Mouse (Mus musculus) liver, adult 2 months (tissue): ENCODE measurements around the gene Itpka. TPM values are rescaled to one million over a fixed set of nuclear protein-coding genes. Genes with fewer than 3 reads are reported as not detected.
"Not testable (repeated sequence)": the region's sequence is repeated elsewhere in the genome, so short reads cannot be mapped to it uniquely, and the experiment has no call there.

Source experiments
- DNase-seq: peaks from one replicate; pipeline ENCODE4 v3.0.0-alpha.2; 2011; ENCODE audit warnings: low read depth, low spot score; ENCODE audit errors: extremely low read depth
- H3K27ac ChIP-seq: fragments of 200-500 bp; replicated peaks from 2 replicates; pipeline ENCODE4 v1.5.1; 2012; ENCODE audit warnings: low read depth, mild to moderate bottlenecking, control low read depth, inconsistent platforms, low read length; ENCODE audit not compliant: insufficient read depth
- H3K27me3 ChIP-seq: fragments of 200-500 bp; 2 replicates; pipeline ENCODE4 v1.6.1; 2012; ENCODE audit warnings: mild to moderate bottlenecking, moderate library complexity, low read length, inconsistent platforms; ENCODE audit not compliant: control insufficient read depth, insufficient read depth
- H3K36me3 ChIP-seq: fragments of 200-500 bp; 2 replicates; pipeline ENCODE4 v1.6.1; 2012; ENCODE audit warnings: low read length, inconsistent platforms; ENCODE audit not compliant: control insufficient read depth, insufficient read depth
- H3K4me1 ChIP-seq: fragments of 200-500 bp; 2 replicates; pipeline ENCODE4 v1.6.1; 2011; ENCODE audit warnings: low read length; ENCODE audit not compliant: control insufficient read depth, insufficient read depth
- H3K4me3 ChIP-seq: fragments of 200-500 bp; 2 replicates; pipeline ENCODE4 v1.5.1; 2011; ENCODE audit warnings: low read depth, mild to moderate bottlenecking, control low read depth, low read length, moderate library complexity; ENCODE audit not compliant: insufficient read depth
- H3K79me2 ChIP-seq: fragments of 200-500 bp; 2 replicates; pipeline ENCODE4 v1.6.1; 2012; ENCODE audit warnings: inconsistent platforms, mild to moderate bottlenecking, low read length, moderate library complexity; ENCODE audit not compliant: control insufficient read depth, insufficient read depth
- H3K9ac ChIP-seq: fragments of 200-500 bp; 2 replicates; pipeline ENCODE4 v1.6.1; 2012; ENCODE audit warnings: low read depth, mild to moderate bottlenecking, control low read depth, inconsistent platforms, low read length
- CTCF ChIP-seq: fragments of 200-500 bp; IDR thresholded peaks from 2 replicates; pipeline ENCODE4 v1.5.1; 2011; ENCODE audit warnings: low read depth, low read length, control low read depth
- POLR2A ChIP-seq: fragments of 200-500 bp; IDR thresholded peaks from 2 replicates; pipeline ENCODE4 v1.6.1; 2011; ENCODE audit warnings: low read length, control low read depth; ENCODE audit not compliant: insufficient read depth; ENCODE audit errors: extremely low read depth
- WGBS: fragments of 180-500 bp; shearing (Covaris S2); methylation state at CpG from one replicate; pipeline ENCODE4 v1.1.7; 2018; 5-methylcytosine and 5-hydroxymethylcytosine counted together
- polyA plus RNA-seq: library from polyadenylated mRNA; depleted of rRNA; stranded (reverse); fragments of >200 nt; gene quantifications from 2 replicates; pipeline ENCODE4 v1.2.3, GENCODE M21; 2012
- total RNA-seq: library from RNA; depleted of rRNA; stranded (reverse); fragments of >200 nt; gene quantifications from 2 replicates; pipeline ENCODE4 v1.2.3, GENCODE M21; 2014

Gene Itpka
- total and polyA plus RNA-seq, 2 experiments = 0.65 to 3.6 TPM

DNA sequence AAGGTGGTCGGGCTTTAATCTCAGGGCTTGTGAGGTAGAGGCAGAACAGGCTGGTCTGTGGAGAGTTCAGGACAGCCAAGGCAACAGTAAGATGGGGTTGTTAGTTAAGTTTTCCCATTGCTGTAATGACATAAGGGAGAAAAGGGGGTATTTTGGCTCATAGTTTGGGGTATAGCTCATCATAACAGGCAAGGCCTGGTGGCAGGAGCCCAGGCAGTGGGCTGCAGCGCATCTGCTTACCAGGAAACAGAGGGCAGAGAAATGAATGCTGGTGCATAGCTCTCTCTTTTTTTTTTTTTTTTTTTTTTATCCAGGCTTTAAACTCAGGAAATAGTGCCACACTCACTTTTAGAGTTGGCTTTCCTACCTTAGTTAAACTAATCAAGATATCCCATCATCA is 39.0 kb upstream of the Itpka start:
- Histone ChIP-seq H3K27ac (no peak overlapping the region), H3K4me1 (no peaks in the 10 kb centered on the region; the same call in 1 of the 2 replicates), H3K36me3 (peaks cover 22% of the 10 kb centered on the region), H3K4me3 (no peak overlapping the region), H3K9ac (no peak overlapping the region), H3K79me2 (no peaks in the 10 kb centered on the region; the same call in 1 of the 2 replicates), H3K27me3 (no peaks in the 10 kb centered on the region)
- DNase-seq = no peak
- WGBS = 98% methylated on average over 2 of the region's 2 CpGs
- TF ChIP-seq CTCF (no peak), POLR2A (no peak)

DNA sequence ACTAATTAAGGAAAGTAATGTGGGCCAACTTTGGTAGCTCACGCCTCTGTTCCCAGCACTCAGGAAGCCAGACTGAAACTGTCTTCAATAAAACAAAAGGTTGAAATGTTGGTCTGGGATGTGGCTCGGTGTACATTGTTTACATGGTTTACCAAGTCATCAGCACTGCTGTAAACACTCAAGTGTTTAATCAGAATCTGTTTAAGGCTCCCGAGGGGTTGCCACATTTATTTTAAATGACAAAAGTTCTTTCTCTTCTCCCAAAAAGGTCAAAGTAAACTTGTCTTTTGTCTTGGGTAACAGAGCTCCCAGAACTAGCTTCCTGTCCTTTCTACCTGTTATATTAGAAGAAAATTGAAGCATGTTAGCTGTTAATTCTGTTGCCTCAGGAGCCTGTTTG is 34.5 kb upstream of the Itpka start:
- no peak overlapping the region for H3K27ac ChIP-seq
- no peak for TF ChIP-seq CTCF
- no peak for TF ChIP-seq POLR2A
- H3K9ac ChIP-seq = no peak overlapping the region
- peaks cover 32% of the 10 kb centered on the region for H3K36me3 ChIP-seq
- no peaks in the 10 kb centered on the region; the same call in 1 of the 2 replicates for H3K79me2 ChIP-seq
- 86% methylated on average over 3 of the region's 3 CpGs for WGBS
- no peak overlapping the region for H3K4me3 ChIP-seq
- H3K27me3 ChIP-seq = no peaks in the 10 kb centered on the region
- DNase-seq = no peak
- H3K4me1 ChIP-seq = no peaks in the 10 kb centered on the region

DNA sequence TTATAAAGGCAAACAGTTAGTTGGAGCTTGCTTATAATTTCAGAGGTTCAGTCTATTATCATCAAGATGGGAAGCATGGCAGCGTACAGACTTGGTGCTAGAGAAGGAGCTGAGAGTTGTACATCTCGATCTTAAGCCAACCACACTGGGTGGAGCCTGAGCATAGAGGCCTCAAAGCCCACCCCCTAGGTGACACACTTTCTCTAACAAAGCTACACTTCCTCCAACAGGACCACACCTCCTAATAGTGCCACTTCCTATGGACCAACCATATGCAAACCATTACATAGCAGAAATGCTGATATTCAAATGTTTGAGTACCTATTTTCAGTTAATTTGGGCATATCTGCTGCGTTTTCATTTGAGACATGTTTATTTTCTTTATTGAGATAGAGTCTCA is 32.1 kb upstream of the Itpka start:
- DNase-seq = no peak
- Histone ChIP-seq H3K4me1 (no peaks in the 10 kb centered on the region), H3K9ac (no peak overlapping the region), H3K27ac (no peak overlapping the region), H3K79me2 (no peaks in the 10 kb centered on the region; the same call in 1 of the 2 replicates), H3K4me3 (no peak overlapping the region), H3K36me3 (peaks cover 37% of the 10 kb centered on the region), H3K27me3 (no peaks in the 10 kb centered on the region)
- TF ChIP-seq CTCF (no peak), POLR2A (no peak)
- 91% methylated on average over 3 of the region's 3 CpGs for WGBS

DNA sequence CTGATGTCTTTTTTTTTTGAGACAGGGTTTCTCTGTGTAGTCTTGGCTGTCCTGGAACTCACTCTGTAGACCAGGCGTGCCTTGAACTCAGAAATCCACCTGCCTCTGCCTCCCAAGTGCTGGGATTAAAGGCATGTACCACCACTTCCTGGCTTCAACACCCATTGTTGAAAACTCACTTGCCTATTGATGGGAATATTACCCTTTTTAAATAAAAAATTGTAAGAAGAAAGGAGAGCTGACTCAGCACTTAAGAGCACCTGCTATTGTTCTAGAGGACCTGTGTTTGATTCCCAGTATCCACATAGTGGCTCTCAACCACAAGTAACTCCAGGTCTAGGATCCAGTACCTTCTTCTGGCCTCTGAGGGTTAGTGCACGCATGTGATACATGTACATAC is 26.3 kb upstream of the Itpka start:
- H3K4me1 ChIP-seq, H3K79me2 ChIP-seq, H3K9ac ChIP-seq, H3K27me3 ChIP-seq, H3K27ac ChIP-seq, H3K4me3 ChIP-seq, DNase-seq: not testable (repeated sequence)
- H3K36me3 ChIP-seq = peaks cover 39% of the 10 kb centered on the region
- WGBS = 100% methylated on average over 2 of the region's 2 CpGs

DNA sequence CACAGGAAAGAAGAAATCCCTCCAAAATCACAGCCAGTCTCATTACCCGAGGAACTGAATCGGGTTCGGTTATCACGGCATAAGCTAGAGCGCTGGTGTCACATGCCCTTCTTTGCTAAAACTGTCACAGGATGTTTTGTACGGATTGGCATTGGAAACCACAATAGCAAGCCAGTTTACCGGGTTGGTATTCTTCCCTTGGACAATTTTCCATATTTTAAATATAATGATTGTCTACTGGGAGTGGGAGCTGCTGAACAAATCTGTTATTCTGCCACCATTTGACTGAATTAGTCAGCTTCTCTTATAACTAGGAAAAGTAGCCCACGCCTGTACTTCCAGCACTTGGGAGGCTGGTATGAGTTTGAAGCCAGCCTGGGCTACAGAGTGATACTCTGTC is 21.1 kb upstream of the Itpka start:
- no peaks in the 10 kb centered on the region for H3K4me1 ChIP-seq
- H3K9ac ChIP-seq = no peak overlapping the region
- H3K4me3 ChIP-seq = no peak overlapping the region
- no peaks in the 10 kb centered on the region for H3K27me3 ChIP-seq
- H3K27ac ChIP-seq = no peak overlapping the region
- 97% methylated on average over 8 of the region's 8 CpGs for WGBS
- no peaks in the 10 kb centered on the region for H3K79me2 ChIP-seq
- TF ChIP-seq POLR2A (no peak), CTCF (no peak)
- peaks cover 53% of the 10 kb centered on the region for H3K36me3 ChIP-seq
- no peak for DNase-seq

DNA sequence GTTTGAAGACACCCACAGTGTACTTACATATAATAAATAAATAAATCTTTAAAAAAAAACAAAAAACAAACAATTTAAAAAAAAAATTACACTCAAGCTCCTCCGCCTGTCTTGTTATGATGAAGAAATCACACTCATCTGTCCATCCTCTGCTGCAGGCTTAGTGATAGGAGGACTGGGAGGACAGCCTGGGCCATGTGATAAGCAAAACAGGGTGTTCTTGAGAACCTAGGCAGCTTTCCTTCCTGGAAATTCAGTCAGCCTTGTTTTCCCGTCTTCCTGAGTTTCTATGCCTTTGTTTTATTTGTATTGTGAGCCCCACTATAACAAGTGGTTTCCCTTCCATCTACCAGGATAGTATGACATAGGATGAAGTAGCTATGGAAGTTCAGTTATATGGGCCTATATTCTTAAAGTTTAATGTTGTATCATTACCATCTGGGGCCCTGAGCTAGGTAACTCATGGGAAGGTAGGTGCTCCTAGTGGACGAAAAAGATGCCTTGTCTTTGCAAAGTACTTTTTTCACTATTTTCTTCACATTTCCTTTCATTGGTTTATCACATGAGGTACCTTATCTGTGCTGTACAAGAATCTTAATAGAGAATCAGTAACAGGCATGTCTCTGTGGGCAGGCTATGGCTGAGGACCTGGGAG is 14.2 kb upstream of the Itpka start:
- no peak overlapping the region for H3K9ac ChIP-seq
- H3K27me3 ChIP-seq = no peaks in the 10 kb centered on the region
- no peak overlapping the region for H3K4me3 ChIP-seq
- peaks cover 72% of the 10 kb centered on the region for H3K36me3 ChIP-seq
- H3K27ac ChIP-seq = no peak overlapping the region
- no peaks in the 10 kb centered on the region for H3K79me2 ChIP-seq
- WGBS = 96% methylated on average over 3 of the region's 3 CpGs
- no peak for TF ChIP-seq POLR2A
- no peak for DNase-seq
- no peaks in the 10 kb centered on the region for H3K4me1 ChIP-seq
